Mouse (Mus musculus): ENCODE data around the gene Cox19.

Gene Cox19

DNA sequence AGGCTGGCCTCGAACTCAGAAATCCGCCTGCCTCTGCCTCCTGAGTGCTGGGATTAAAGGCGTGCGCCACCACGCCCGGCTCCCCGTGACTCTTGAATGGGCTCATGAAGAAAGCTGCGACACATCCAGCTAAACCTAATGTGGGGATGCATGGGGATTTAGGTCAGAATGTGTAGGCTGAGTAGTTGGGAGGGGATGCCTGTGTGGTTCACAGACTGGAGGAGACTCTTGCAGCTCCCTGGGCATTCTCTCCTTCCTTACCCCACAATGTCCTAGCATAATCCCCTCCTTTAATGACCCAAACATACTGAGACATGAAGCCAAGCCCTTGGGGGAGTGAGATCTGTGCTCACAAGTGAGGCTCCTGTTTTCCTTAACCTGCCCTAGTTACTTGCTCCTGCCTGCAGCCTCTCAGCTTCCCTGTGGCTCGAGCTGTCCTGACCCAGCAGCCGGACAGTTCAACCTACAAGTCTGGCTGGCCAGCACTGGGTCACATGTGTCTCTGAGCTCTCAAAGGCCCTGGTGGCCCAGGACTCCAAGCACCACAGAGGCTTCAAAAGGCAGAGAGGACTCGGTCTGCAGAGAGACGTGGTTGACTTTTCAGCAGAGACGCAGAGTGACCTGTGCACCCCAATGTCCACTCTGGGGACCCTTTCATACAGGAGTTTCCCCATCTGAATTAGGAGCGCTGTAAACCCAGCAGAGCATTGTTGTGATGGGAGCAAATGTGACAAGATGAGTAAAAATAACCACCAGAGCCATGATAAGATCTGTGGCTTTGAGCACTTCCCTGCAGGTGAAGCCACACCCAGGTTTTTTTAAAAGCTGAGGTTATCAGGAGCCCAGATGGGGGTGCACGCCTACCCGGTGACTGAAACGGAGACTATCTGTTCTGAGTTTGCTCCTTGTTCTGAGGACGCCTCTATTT, 30.6 kb upstream of the Cox19 start:
- DNase-seq (ENCODE audit: low read depth) = no peak

- DNase-seq (ENCODE audit: low read depth) = peak; percentile 97
Observed at GRCm38 (mm10) chr5:139380385-139381248, 29.4 kb upstream of the Cox19 start.

GRCm38 (mm10) chr5:139379771-139380384, 28.7 kb upstream of the Cox19 start:
- DNase-seq (ENCODE audit: low read depth) = no peak

- peak; percentile 76 for DNase-seq (ENCODE audit: low read depth)
Observed at GRCm38 (mm10) chr5:139378986-139379629, 27.9 kb upstream of the Cox19 start.

DNA sequence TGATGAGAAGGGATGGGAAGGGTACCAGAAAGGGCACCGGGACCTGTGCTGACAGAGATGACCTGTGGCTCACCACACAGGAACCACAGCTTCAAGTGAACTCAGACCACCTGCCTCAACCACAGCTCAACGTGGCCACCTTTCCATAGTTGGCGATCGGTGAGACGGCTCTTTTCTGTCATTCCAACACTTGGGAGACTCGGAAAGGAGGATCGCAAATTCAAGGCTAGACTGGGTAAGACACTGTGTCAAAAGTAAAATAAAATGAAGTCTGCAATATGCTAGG, 27.0 kb upstream of the Cox19 start:
- no peak for DNase-seq (ENCODE audit: low read depth)

- peak; percentile 57 for DNase-seq (ENCODE audit: low read depth)
Observed at GRCm38 (mm10) chr5:139377468-139378270, 26.5 kb upstream of the Cox19 start, which contains the start of gene Gpr146. Gpr146 (plus strand) TSS chr5:139377697.

- peak; percentile 43 for DNase-seq (ENCODE audit: low read depth)
Observed at GRCm38 (mm10) chr5:139374841-139375240, 23.6 kb upstream of the Cox19 start.

- DNase-seq (ENCODE audit: low read depth) = no peak
Observed at GRCm38 (mm10) chr5:139373889-139374444, 22.7 kb upstream of the Cox19 start.

DNA sequence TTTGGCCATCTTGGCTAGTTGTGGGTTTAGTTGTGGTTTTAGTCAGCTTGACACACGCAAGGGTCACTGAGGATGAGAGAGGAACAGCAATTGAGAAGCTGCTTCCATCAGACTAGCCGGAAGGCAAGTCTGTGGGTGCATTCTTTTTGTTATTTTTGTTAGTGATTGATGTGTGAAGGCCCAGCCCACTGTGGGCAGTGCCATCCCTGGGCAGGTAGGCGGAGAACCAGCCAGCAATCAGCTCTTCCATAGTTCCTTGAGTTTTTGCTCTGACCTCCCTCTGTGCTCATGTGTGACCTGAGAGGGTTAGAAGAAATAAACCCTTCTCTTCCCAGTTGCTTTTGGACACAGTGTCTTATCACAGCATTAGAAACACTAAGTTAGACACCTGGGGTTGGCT, 21.9 kb upstream of the Cox19 start:
- DNase-seq (ENCODE audit: low read depth) = no peak

DNA sequence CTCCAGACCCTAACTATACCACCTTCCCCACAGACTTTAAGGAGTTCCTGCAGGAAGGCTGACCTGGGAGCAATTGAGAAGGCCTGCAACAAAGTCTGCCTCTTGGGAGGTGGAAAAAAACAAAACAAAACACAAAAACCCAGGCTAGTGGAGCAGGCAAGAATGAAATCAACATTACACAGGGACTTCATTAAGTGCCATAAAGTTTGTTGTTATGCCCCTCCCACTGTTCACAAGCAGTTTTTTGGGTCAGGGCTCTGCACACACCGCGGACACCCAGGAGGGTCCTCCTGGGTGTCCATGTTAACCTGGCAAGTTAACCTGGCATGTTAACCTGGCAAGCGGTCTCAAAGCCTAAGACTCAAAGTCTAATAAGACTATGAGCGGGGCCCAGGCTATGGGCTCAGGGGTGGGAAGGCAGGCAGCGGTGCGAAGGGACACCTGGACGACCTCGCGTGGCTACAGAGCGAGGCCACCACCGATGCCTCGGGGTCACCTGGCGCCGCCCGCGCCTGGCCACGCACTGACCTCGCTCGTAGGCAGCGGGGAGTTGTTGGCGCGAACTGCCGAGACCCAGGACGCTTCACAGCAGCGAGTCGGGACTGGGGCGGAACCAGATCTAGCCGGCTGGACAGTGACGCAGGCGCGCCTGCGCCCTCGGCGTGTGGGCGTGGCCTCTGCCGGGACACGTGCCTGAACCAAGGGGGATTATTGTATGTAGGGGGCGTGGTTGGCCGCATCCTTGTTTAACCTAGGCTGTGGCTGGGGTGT, 20.6 kb upstream of the Cox19 start:
- peak; percentile 98 for DNase-seq (ENCODE audit: low read depth)

- DNase-seq (ENCODE audit: low read depth) = no peak
Observed at GRCm38 (mm10) chr5:139371118-139371517, 19.9 kb upstream of the Cox19 start.

DNA sequence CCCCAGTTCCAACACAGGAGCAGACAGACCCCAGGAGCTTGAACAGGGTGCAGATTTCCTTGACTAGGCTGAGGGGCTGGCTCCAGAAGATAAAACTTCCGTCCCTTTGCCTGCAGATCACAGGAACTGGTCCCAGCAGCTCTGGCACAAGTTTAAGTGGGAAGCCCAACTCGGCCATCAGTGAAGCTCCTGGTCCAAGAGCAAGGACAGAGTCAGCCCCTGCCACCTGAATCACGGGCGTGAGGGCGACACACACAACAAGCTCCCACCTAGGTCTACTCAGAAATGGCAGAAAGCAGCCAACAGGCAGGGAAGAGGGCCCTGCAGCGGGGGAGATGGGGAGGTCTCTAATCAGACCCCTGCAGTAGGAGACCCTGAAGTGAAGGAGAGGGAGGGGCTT, 19.1 kb upstream of the Cox19 start:
- DNase-seq (ENCODE audit: low read depth) = no peak

GRCm38 (mm10) chr5:139368638-139369320, 17.6 kb upstream of the Cox19 start:
- no peak for DNase-seq (ENCODE audit: low read depth)

GRCm38 (mm10) chr5:139367884-139368458, 16.8 kb upstream of the Cox19 start:
- no peak for DNase-seq (ENCODE audit: low read depth)

DNA sequence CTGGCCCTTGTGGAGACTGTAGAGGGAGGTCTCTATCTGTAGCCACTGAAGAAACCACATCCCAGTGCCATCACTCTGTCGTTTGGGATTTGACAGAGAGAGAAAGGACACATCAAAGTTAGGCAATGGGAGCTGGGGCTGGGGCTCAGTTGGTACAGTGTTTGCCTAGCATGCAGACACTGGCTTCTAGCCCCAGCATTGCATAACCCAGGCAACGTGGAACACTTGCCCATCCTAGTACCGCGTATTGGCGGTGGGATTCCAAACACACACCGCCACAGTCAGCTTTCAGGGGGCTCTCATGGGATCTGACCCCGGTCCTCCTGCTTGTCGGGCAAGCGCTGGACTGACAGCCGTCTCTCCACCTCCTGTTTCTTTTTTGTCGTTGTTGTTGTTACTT, 15.3 kb upstream of the Cox19 start:
- peak; percentile 32 for DNase-seq (ENCODE audit: low read depth)

GRCm38 (mm10) chr5:139365827-139366226, 14.6 kb upstream of the Cox19 start:
- no peak for DNase-seq (ENCODE audit: low read depth)

DNA sequence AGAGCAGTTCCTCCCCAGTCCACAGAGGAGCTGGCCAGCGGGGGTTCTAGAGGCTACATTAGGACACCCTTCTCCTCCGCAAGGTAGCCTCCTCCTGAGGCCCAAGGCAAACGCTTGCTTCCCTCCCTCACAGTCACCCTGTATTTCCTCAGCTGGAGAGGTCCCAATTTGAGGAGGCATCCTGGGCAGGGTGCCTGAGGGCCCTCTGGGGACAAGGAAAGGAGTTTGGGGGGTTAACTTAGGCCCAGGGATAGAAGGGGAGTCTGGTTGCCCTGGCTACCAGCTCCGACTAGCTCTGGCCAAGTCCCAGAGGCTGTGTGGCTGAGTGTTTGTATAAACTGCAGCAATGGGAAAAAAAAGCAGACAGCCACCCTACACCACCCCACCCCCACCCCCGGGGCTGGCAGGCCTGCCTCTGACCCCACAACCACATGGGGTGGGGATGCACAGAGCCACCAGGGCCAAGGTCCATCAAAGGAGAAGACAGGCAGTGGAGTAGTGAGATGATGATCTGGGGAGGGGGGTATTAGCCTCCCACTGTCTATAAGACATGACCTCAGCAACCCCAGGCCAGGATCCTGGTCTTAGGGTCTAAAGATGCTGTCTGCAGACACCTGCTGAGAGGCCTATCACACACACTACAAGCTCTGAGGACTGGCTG, 13.8 kb upstream of the Cox19 start:
- peak; percentile 79 for DNase-seq (ENCODE audit: low read depth)

DNA sequence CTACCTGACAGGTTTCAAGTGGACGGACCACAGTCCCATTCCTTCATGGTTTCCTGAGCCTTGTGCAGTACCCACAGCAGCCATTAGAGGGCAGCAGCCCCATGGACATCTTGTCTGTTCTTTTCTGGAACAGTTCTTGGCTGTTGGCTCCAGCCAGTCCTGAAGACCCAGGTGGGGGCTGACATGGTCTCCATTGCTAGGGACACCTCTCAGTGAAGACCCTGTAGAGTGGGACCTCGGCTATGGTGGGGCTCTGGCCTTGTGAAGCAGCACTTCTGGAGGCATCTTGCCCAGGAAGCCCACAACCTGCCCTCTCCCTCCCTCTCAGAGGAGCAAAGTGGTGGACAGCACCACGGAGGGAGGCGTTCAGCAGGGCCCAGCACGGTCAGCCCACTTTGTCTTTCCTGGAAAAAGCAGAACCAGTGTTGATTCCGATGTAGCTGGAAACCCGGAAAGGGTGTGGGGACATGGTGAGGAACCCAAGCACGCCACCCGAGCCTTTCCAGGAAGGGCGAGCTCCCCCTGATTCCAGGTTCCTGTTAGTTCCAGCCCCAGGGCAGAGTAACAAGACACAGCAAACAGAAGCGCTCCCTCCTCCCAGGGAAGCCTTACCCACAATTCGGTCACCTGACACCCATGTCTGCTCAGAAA, 13.2 kb upstream of the Cox19 start:
- DNase-seq (ENCODE audit: low read depth) = peak; percentile 93

Measured in NIH3T3 (cell line).